Mouse (Mus musculus) myocyte (in vitro differentiated cells): ENCODE data around the gene Siva1.

Experiments used
- CEBPB ChIP-seq: IDR thresholded peaks from 2 replicates; pipeline ENCODE4 v1.6.1; 2011; ENCODE audit warnings: mild to moderate bottlenecking, moderate library complexity; ENCODE audit not compliant: poor library complexity, insufficient read depth, severe bottlenecking
- E2F4 ChIP-seq: IDR thresholded peaks from one replicate; pipeline ENCODE4 v1.6.1; 2011; ENCODE audit warnings: mild to moderate bottlenecking, control low read depth, moderate library complexity; ENCODE audit not compliant: insufficient read depth
- MAX ChIP-seq: IDR thresholded peaks from one replicate; pipeline ENCODE4 v1.6.1; 2011; ENCODE audit warnings: low read depth, mild to moderate bottlenecking, control low read depth
- MYOD1 ChIP-seq, 3 experiments: IDR thresholded peaks; one replicate each; pipeline ENCODE4 v1.6.1; 2011; ENCODE audit warnings: control low read depth in 2 of 3, low read depth in 2 of 3, mild to moderate bottlenecking in 2 of 3, moderate library complexity in 1 of 3; ENCODE audit not compliant: insufficient read length in 2 of 3, control insufficient read depth in 1 of 3
- MYOG ChIP-seq, 3 experiments: IDR thresholded peaks; one replicate each; pipeline ENCODE4 v1.6.1; 2011; ENCODE audit warnings: control low read depth in 2 of 3, low read depth in 2 of 3, mild to moderate bottlenecking in 2 of 3; ENCODE audit not compliant: insufficient read length in 2 of 3, control insufficient read depth in 1 of 3, insufficient read depth in 1 of 3
- POLR2A ChIP-seq: IDR thresholded peaks from one replicate; pipeline ENCODE4 v1.6.1; 2011; ENCODE audit warnings: low read depth, mild to moderate bottlenecking, control low read depth, moderate library complexity; ENCODE audit not compliant: insufficient read length
- POLR2AphosphoS2 ChIP-seq: IDR thresholded peaks from one replicate; pipeline ENCODE4 v1.6.1; 2011; ENCODE audit warnings: low read depth, control low read depth; ENCODE audit not compliant: insufficient read length
- REST ChIP-seq: IDR thresholded peaks from one replicate; pipeline ENCODE4 v1.6.1; 2011; ENCODE audit warnings: mild to moderate bottlenecking, control low read depth, moderate library complexity; ENCODE audit not compliant: insufficient read depth, insufficient read length
- SRF ChIP-seq: IDR thresholded peaks from one replicate; pipeline ENCODE4 v1.6.1; 2011; ENCODE audit warnings: low read depth; ENCODE audit not compliant: control insufficient read depth, insufficient read length
- TCF12 ChIP-seq: IDR thresholded peaks from one replicate; pipeline ENCODE4 v1.6.1; 2011; ENCODE audit warnings: mild to moderate bottlenecking, control low read depth; ENCODE audit not compliant: poor library complexity, insufficient read depth, severe bottlenecking
- TCF3 ChIP-seq: IDR thresholded peaks from one replicate; pipeline ENCODE4 v1.6.1; 2011; ENCODE audit warnings: low read depth, control low read depth; ENCODE audit not compliant: insufficient read length
- USF1 ChIP-seq: IDR thresholded peaks from one replicate; pipeline ENCODE4 v1.6.1; 2011; ENCODE audit warnings: low read depth, mild to moderate bottlenecking, control low read depth, moderate library complexity

DNA sequence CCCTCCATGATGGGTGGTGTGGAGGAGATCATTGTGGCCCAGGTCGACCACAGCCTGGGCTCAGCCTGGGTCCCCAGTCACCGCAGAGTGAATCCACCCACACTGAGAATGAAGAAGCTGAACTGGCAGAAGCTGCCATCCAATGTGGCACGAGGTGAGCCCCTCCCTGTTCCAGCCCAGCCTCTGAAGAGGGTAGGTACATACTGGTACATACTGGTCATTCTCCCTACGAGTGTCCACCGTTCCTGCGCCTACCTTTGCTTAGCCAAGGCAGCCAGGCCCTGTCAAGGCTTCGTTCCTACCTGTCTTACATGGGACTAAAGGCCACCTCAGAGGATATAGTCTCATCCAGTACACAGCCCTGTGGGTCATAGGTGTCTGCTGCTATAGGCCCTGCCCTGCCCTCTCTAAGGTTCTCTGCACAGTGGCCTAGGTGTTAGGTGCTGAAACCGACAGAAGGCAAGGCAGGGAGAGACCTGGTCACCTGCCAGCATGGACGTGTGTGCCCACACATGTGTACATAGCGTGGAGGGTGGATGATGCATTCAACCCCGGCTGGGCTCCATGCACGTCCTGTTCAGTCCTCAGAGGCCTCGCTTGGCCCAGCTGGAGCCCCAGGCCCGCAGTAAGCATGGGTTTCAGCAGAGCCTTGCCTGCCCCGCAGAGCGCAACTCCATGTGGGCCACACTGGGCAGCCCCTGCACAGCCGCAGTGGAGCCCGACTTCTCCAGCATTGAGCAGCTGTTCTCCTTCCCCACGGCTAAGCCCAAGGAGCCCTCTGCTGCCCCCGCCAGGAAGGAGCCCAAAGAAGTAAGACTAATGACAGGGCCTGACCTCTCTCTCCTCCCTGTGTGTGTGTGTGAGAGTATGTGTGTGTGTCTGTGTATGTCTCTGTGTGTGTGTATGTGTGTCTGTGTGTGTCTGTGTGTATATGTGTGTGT lies 39.5 kb upstream of the Siva1 start:
- TF ChIP-seq POLR2A: no peak
- TF ChIP-seq POLR2AphosphoS2: peak; percentile 52
- no peak for TF ChIP-seq TCF12
- TF ChIP-seq MAX: no peak
- no peak for TF ChIP-seq E2F4
- TF ChIP-seq USF1: no peak
- peak; percentile 35 to 87 (median 67) for TF ChIP-seq MYOG (IDR thresholded peaks at IDR 0.05; ENCODE audit: control insufficient read depth in 1 of 3, insufficient read depth in 1 of 3, insufficient read length in 2 of 3, low read depth in 2 of 3)
- TF ChIP-seq CEBPB: no peak
- peak in 2 of 3 experiments; percentile 76 to 82 for TF ChIP-seq MYOD1 (IDR thresholded peaks at IDR 0.05; ENCODE audit: control insufficient read depth in 1 of 3, insufficient read length in 2 of 3, low read depth in 2 of 3)
- TF ChIP-seq SRF: no peak
- no peak for TF ChIP-seq TCF3
- no peak for TF ChIP-seq REST
